Mouse (Mus musculus) liver, embryonic 13.5 days (tissue): ENCODE results near the gene Bpnt1. TPM values are rescaled to one million over a fixed set of nuclear protein-coding genes. Genes with fewer than 3 reads are reported as not detected.

ENCODE experiments used
- ATAC-seq: fragments of 200-750 bp; cut with Nextera tagmentation; 2 replicates; pipeline ENCODE4 v1.8.0; 2017; ENCODE audit warnings: low read depth, mild to moderate bottlenecking, moderate number of reproducible peaks, moderate library complexity
- DNase-seq: peaks from one replicate; pipeline ENCODE4 v3.0.0; 2022
- H3K27ac ChIP-seq: fragments of 300-500 bp; sonication (generic); 2 replicates; pipeline ENCODE4 v1.5.1; 2015; ENCODE audit warnings: moderate library complexity, mild to moderate bottlenecking, inconsistent platforms
- H3K27me3 ChIP-seq: fragments of 300-500 bp; sonication (generic); 2 replicates; pipeline ENCODE4 v1.6.1; 2015; ENCODE audit warnings: mild to moderate bottlenecking, inconsistent platforms
- H3K36me3 ChIP-seq: fragments of 300-500 bp; sonication (generic); 2 replicates; pipeline ENCODE4 v1.6.1; 2015; ENCODE audit warnings: mild to moderate bottlenecking, inconsistent platforms
- H3K4me1 ChIP-seq: fragments of 300-500 bp; sonication (generic); replicated peaks from 2 replicates; pipeline ENCODE4 v1.6.1; 2015; ENCODE audit warnings: inconsistent platforms
- H3K4me2 ChIP-seq: fragments of 300-500 bp; sonication (generic); 2 replicates; pipeline ENCODE4 v1.6.1; 2015; ENCODE audit warnings: inconsistent platforms, mild to moderate bottlenecking, moderate library complexity
- H3K4me3 ChIP-seq: fragments of 300-500 bp; sonication (generic); replicated peaks from 2 replicates; pipeline ENCODE4 v1.5.1; 2015; ENCODE audit warnings: mild to moderate bottlenecking, inconsistent platforms
- H3K9ac ChIP-seq: fragments of 300-500 bp; sonication (generic); 2 replicates; pipeline ENCODE4 v1.6.1; 2015; ENCODE audit warnings: mild to moderate bottlenecking, inconsistent platforms
- H3K9me3 ChIP-seq: fragments of 300-500 bp; sonication (generic); replicated peaks from 2 replicates; pipeline ENCODE4 v1.6.1; 2016; ENCODE audit warnings: inconsistent platforms
- WGBS: fragments of 180-500 bp; shearing (Covaris S2); methylation state at CpG from one replicate; pipeline ENCODE4 v1.1.7; 2015; ENCODE audit not compliant: insufficient replicate concordance; 5-methylcytosine and 5-hydroxymethylcytosine counted together
- microRNA counts: library from miRNA; unstranded; fragments of <30 nt; microRNA quantifications from one replicate; lab custom pipeline; 2016
- microRNA-seq: library from miRNA; unstranded; fragments of <30 nt; microRNA quantifications from one replicate; pipeline ENCODE4, GENCODE M21; 2016
- polyA plus RNA-seq: library from polyadenylated mRNA; unstranded; fragments of >200 nt; fragmentation: Nextera tagmentation; extraction: Ambion mirVana; gene quantifications from 2 replicates; pipeline ENCODE4 v1.2.1, GENCODE M21; 2015

The Bpnt1 gene
- polyA plus RNA-seq, 1 experiment from 2014 or later: 14.4 TPM

DNA sequence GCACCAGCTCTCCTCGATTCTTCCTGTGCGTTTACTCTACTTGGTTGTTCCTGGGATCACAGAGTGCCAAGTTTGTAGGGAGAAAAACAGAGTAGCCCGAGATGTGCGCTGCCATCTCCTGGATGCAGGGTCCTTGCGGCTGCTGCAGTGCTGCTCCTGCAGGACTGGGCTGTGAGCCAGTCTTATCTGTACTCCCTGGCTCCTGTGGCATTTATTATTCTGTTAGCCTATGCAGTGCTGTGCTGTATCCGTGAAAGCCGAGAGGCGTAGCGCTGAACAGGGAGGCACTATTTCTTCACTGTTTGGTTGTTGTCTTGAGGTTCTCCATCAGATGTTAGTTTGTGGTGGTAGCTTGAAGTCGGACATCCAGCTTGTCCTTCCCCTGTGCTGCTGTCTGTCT lies 74.0 kb downstream of the Bpnt1 start:
- no peaks in the 10 kb centered on the region for H3K27me3 ChIP-seq
- ATAC-seq (no peak), DNase-seq (no peak)
- H3K27ac ChIP-seq: no peak overlapping the region
- WGBS: 89% methylated on average over 10 of the region's 10 CpGs
- H3K4me3 ChIP-seq: no peak overlapping the region
- no peak overlapping the region for H3K4me2 ChIP-seq
- no peaks in the 10 kb centered on the region for H3K9me3 ChIP-seq
- H3K36me3 ChIP-seq: peaks cover 86% of the 10 kb centered on the region
- no peaks in the 10 kb centered on the region for H3K4me1 ChIP-seq
- no peak overlapping the region for H3K9ac ChIP-seq

MicroRNAs within 50 kb of the gene (microRNA counts, 519-probe panel; counts per million panel counts)
- microRNA mmu-miR-194 (lab: Ali Mortazavi, UCI): 5,321 counts per million, percentile 57 among the panel's probes with 10 or more counts

Small RNA genes within 50 kb of the gene (microRNA-seq; reads per million reads assigned to microRNA genes)
- gene Mir194-1 (12.6 reads per million, percentile 27 among the genes with 10 or more reads in this experiment), gene Mir215 (12.9 reads per million, percentile 28 among the genes with 10 or more reads in this experiment)

Other genes with a start within 250 kb of the Bpnt1 start
- gene Rab3gap2, start 128.0 kb upstream of the Bpnt1 start, polyA plus RNA-seq: 12.2 and 15.2 TPM in 2 replicates
- 21.3 and 25.9 TPM in 2 replicates for gene Iars2, start 2.8 kb upstream of the Bpnt1 start, polyA plus RNA-seq
- 113 and 130 TPM in 2 replicates for gene Eprs, start 30.9 kb downstream of the Bpnt1 start, polyA plus RNA-seq
- 10.4 and 12.5 TPM in 2 replicates for gene Slc30a10, start 122.7 kb downstream of the Bpnt1 start, polyA plus RNA-seq